Mouse (Mus musculus) B cell, adult 2 months (primary cell): ENCODE results near the gene Neurod6.
"Not testable (repeated sequence)": the region's sequence is repeated elsewhere in the genome, so short reads cannot be mapped to it uniquely, and the experiment has no call there.

ENCODE experiments used
- DNase-seq, 2 experiments: peaks; one replicate each; pipeline ENCODE4 v3.0.0; 2022

Neurod6 gene

DNA sequence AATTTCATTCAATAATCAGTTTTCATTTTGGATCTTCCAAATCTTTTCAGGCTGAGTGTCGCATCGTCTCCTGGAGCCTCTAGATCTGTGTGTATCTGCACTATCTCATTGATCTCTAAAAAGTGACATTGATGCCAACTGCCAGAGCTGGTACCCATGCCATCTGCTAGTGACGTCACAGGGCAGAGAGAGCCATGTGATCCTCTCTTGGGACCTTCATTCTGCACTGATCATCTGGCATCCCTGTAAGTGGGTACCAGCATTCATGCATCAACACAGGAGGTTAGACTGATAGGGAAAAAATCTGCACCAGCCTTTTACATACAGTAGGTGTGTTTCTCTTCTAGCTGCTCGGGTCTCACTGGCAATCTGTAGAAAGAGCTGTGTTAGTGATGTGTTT is at the start of gene Neurod6:
Neurod6 (minus strand) TSS at position 290 of the 400 bp plus-strand sequence.
- no peak for DNase-seq

DNA sequence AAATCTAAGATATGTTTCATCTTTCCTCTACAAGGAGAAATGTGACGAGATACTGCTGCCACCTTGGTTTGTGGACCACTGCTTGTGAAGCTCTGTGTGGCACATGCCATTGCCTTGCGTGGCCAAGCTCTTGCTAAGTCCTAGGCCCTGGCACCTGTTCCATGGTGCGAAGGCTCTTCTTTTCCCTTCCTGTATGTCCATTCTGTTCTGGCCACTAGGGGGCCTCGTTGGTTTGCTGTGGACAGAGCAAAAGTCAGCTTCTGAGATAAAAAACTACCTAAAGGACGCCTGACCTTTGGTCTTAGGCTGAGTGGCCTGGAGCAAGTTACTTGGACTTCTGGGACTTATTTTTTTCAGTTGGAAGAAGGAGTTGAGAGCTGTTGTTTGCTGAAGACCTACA is 36.1 kb upstream of the Neurod6 start:
- no peak for DNase-seq

DNA sequence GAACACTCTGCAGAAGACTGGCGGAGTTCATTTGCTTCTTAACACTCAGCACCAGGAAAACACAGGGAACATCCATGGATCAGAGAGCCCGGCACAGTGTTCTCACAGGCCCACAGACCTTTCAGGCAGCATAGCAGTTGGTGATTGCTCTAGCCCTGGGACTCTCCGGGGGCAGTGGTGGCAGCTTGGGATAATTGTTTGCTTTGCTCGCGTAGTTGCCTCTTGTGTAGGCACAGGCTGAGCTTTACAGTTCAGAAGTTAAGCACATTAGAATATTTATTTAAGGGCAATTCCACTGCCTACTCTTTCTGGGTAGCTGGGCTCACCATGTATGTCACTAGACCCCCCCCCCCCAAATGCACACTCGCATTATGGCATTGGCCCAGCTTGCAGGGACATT is 34.4 kb upstream of the Neurod6 start:
- no peak for DNase-seq

DNA sequence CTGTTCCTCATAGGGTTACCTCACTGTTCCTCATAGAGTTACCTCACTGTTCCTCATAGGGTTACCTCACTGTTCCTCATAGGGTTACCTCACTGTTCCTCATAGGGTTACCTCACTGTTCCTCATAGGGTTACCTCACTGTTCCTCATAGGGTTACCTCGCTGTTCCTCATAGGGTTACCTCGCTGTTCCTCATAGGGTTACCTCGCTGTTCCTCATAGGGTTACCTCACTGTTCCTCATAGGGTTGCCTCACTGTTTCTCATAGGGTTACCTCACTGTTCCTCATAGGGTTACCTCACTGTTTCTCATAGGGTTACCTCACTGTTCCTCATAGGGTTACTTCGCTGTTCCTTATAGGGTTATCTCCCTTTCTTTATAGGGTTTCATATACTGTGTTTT is 29.9 kb upstream of the Neurod6 start:
- DNase-seq = not testable (repeated sequence)

DNA sequence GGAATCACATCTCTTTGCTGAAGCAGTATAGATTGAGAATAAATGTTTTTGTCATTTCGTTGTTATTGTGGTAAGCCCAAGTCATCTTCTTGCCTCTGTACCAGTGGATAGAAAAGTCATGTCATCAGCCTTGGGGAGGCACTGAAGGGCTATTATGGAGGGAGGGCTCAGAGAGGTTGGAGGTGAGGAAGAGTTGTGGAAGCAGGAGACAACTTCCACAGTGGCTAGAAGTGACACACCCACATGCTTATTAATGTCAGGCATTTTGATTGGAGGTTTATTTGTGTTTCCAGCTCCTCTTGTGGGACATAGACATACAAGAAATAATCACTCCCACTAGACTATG is 23.7 kb upstream of the Neurod6 start:
- no peak for DNase-seq

GRCm38 (mm10) chr6:55704061-55704758 is 23.1 kb upstream of the Neurod6 start:
- no peak for DNase-seq

DNA sequence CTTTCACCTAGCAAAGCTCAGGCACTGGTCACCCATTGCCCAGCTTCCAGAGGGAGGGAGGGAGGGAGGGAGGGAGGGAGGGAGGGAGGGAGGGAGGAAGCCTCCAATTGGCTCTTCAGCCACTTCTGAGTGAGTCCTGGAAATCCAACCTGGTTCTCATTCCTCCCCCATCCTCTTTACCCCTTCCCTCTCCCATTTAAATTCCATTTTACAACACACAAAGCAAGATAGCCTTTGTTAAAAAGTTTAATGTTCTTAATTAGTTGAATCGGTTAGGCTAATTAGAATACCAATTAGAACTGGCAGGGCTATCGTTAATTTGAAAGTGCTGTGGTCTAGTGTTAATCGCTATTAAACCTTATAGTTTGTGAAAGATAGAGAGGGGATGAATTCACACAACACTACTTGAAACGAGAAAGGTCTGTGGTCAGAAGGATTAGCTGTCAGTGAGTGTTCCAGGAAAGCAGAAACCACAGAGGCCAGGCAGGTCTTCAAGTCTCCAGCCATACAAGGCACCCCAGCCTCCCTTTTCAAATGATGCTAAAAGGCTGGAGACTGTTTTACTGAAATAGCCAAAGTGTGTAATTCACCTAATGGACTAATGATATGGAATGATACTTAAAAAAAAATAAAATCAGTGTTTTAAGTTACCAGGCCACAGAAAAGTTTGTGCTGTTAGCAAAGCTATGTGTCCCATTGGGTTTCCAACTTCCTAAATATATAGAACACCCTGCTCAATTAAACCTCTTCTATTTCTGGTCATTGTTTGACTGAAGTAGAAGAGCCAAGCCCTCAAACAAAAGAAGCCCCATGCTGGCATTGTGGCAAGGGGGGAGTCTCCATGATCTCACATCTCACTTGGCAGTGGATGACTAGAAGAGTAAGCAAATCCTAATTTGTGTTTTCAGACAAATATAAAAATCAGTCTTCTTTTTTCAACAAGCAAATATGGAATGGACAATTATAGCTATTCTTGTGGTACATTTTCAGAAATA is 19.6 kb upstream of the Neurod6 start:
- no peak for DNase-seq

DNA sequence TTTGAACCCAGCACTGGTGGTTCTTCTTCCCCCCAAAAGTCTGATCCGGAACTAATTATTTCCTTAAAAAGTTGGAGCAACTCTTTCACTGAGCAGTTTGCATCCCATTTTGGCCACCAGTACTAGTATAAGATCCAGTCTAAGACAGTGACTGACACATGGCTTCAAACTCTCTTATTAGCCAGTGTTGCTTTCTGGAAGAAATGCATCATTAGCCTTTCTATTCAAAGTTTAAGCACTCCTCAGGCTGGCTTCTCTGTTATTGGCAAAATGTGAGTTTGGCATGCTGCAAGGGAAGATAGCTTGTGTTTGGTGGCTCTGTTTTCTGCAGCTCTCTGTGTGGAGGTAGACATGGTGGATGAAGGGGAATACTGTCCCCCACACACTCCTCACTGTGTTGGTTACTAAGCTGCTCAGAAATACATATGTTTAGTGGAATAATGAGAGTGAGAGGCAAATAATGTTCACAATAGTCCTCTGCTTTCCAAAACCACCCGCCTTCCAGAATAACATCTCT is 9.0 kb upstream of the Neurod6 start:
- DNase-seq = no peak

DNA sequence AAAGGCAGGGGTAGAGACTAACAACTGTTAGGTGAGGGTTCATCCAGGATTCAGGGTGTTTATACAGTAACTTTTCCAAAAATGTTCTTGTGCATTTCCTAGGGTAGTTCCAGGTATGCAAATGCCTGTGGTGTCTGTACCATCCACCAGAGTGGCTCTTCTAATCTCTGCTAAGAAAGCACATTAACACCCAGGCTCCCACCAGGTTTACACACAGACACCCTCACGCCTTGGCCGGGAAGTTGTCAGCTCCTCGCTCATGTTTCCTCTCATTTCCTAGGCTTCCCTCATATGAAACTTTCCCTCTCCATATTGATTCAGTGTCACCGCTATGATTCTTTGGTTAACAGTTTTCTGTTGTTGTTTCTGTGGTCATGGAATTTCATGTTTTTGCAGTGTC is 2.4 kb upstream of the Neurod6 start:
- no peak for DNase-seq

GRCm38 (mm10) chr6:55682886-55683285 is 1.8 kb upstream of the Neurod6 start:
- DNase-seq = no peak

DNA sequence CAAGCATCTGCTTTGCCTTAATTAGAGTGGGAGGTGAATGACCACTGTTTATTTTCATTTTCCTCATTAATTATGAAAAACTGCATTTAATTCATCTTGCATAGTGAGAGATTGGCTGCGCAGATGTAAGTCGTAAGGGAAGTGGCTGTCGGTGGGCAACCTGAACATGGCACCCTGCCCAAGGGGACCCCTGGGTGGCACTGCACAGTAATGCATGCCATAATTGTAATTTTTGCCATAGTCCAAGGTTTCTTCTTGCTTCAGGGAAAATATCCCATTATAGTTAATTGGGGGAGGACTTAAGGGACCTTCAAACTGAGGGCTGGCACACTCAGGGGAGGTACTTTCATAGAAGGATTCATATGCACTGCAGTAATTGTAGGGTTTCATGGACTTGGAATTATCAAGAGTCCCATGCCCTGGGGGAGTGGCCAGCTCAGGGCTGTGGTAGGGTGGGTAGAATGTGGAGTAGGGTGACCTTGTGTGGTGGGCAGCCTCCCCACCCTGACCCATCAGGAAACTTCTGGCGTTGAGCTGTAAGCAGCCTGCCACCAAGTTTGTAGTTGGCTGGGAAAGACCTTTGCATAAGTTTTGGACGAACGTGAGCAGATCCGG is 2.4 kb downstream of the Neurod6 start:
- DNase-seq = no peak

DNA sequence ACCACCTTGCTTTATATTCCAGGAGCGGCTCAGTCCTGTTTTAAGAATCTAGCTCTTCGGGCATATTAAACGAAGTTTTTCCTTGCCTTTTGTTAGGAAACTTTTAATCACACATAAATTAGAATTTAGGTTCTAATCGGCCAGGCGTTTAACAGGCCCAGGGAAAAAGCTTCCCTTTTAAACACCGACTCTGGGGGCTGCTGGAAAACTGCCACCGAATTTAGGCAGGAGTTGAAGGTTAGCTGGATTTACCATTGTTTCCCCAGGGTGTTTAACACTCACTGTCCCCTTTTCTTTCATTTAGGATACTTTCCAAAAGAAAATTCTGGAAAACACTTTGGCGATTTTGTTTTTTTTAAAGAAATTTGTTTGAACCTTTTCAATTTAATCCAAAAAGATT is 3.7 kb downstream of the Neurod6 start:
- DNase-seq = no peak

- no peak for DNase-seq
Measured at GRCm38 (mm10) chr6:55676663-55677311, 4.3 kb downstream of the Neurod6 start.

- no peak for DNase-seq
Measured at GRCm38 (mm10) chr6:55676141-55676662, 4.9 kb downstream of the Neurod6 start.

- no peak for DNase-seq
Measured at GRCm38 (mm10) chr6:55667801-55668200, 13.3 kb downstream of the Neurod6 start.

- DNase-seq = no peak
Measured at GRCm38 (mm10) chr6:55661126-55661915, 19.7 kb downstream of the Neurod6 start.

DNA sequence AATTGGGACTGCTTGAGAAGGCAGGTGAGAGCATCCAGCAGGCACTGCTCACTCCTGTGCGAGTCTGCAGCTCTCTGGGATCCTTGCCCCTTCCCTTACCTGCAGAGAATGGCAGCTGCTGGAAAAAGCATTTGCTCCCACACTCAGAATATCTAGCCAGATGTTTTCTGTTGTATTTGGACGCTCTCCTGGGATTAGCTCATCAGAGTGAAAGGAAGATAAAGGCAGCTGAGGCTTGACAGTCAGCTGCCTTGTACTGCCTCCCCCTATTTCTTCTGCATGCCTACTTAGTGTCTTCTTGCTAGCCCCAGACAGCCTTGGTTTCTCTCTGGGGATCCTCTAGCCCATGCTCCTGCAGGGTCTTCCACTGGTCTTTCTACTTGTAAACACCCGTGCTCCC is 31.1 kb downstream of the Neurod6 start:
- no peak for DNase-seq

GRCm38 (mm10) chr6:55649581-55649980 is 31.5 kb downstream of the Neurod6 start:
- DNase-seq = no peak

- DNase-seq = no peak
Measured at GRCm38 (mm10) chr6:55648886-55649285, 32.2 kb downstream of the Neurod6 start.

- no peak for DNase-seq
Measured at GRCm38 (mm10) chr6:55647771-55648280, 33.2 kb downstream of the Neurod6 start.

GRCm38 (mm10) chr6:55646824-55647560 is 34.1 kb downstream of the Neurod6 start:
- DNase-seq = no peak
